Mouse (Mus musculus) stomach, postnatal 0 days (tissue): Measurements from ENCODE around the gene Lrguk. TPM values are rescaled to one million over a fixed set of nuclear protein-coding genes. Genes with fewer than 3 reads are reported as not detected.

Experiments
- ATAC-seq: fragments of 200-750 bp; cut with Nextera tagmentation; 2 replicates; pipeline ENCODE4 v1.8.0; 2017; ENCODE audit not compliant: low FRiP score, low TSS enrichment
- DNase-seq: peaks from one replicate; pipeline ENCODE4 v3.0.0-alpha.2; 2016; ENCODE audit warnings: low spot score
- H3K27ac ChIP-seq: fragments of 300-500 bp; sonication (generic); replicated peaks from 2 replicates; pipeline ENCODE4 v1.5.1; 2014; ENCODE audit warnings: mild to moderate bottlenecking, control low read depth
- H3K27me3 ChIP-seq: fragments of 300-500 bp; sonication (generic); 2 replicates; pipeline ENCODE4 v1.6.1; 2014; ENCODE audit warnings: low read length; ENCODE audit not compliant: control insufficient read depth, insufficient read depth
- H3K36me3 ChIP-seq: fragments of 300-500 bp; sonication (generic); 2 replicates; pipeline ENCODE4 v1.6.1; 2014; ENCODE audit warnings: low read length, mixed read lengths; ENCODE audit not compliant: control insufficient read depth, insufficient read depth
- H3K4me1 ChIP-seq: fragments of 300-500 bp; sonication (generic); replicated peaks from 2 replicates; pipeline ENCODE4 v1.6.1; 2014; ENCODE audit warnings: antibody characterized with exemption; ENCODE audit not compliant: control insufficient read depth, insufficient read depth
- H3K4me2 ChIP-seq: fragments of 300-500 bp; sonication (generic); replicated peaks from 2 replicates; pipeline ENCODE4 v1.6.1; 2014; ENCODE audit warnings: low read depth, mild to moderate bottlenecking, control low read depth, moderate library complexity
- H3K4me3 ChIP-seq: fragments of 300-500 bp; sonication (generic); 2 replicates; pipeline ENCODE4 v1.5.1; 2014; ENCODE audit warnings: low read depth, low read length, control low read depth
- H3K9ac ChIP-seq: fragments of 300-500 bp; sonication (generic); 2 replicates; pipeline ENCODE4 v1.6.1; 2014; ENCODE audit warnings: mild to moderate bottlenecking, low read length, control low read depth, mixed read lengths
- H3K9me3 ChIP-seq: fragments of 300-500 bp; sonication (generic); 2 replicates; pipeline ENCODE4 v1.6.1; 2016; ENCODE audit warnings: low read length; ENCODE audit not compliant: control insufficient read depth
- CTCF ChIP-seq: IDR thresholded peaks from 2 replicates; pipeline ENCODE4 v1.5.1; 2016; ENCODE audit warnings: antibody characterized with exemption, low read depth, mild to moderate bottlenecking, moderate library complexity
- EP300 ChIP-seq: optimal IDR thresholded peaks from 2 replicates; pipeline ENCODE3; 2016; ENCODE audit warnings: antibody characterized with exemption
- WGBS: fragments of 180-500 bp; shearing (Covaris S2); extraction: QIAGEN DNeasy Blood & Tissue Kit; methylation state at CpG from one replicate; pipeline ENCODE4 v1.1.7; 2014; 5-methylcytosine and 5-hydroxymethylcytosine counted together
- polyA plus RNA-seq: library from polyadenylated mRNA; unstranded; fragments of >200 nt; fragmentation: Nextera tagmentation; extraction: Ambion mirVana; gene quantifications from 2 replicates; pipeline ENCODE4 v1.2.1, GENCODE M21; 2015

Lrguk gene
- polyA plus RNA-seq, 1 experiment from 2014 or later, result 0.21 TPM

DNA sequence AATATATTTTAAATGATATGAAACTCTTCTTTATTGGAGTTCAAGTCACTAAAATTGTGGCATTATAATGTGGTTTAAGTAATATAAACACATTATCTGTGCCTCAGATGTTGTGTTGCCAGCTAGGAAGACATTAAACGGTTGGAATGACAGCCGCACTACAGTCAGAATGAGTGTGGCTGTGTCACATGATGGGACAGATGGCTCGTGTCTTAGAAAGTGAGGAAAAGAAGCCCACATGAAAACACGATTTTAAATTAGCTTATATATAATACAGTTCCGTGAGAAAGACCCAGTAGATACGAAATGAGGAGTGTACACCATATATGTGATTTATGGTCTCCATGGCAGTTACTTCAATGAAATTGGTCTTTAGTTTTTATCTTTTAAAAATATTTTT lies 82.2 kb downstream of the Lrguk start:
- no peak for DNase-seq
- TF ChIP-seq EP300, result no peak
- TF ChIP-seq CTCF, result no peak
- Histone ChIP-seq H3K36me3 (no peaks in the 10 kb centered on the region), H3K9me3 (no peaks in the 10 kb centered on the region), H3K27me3 (no peaks in the 10 kb centered on the region), H3K9ac (no peak overlapping the region), H3K4me3 (no peak overlapping the region), H3K4me1 (no peaks in the 10 kb centered on the region), H3K4me2 (no peak overlapping the region), H3K27ac (no peak overlapping the region)
- 70% methylated on average over 6 of the region's 6 CpGs for WGBS
- no peak for ATAC-seq

DNA sequence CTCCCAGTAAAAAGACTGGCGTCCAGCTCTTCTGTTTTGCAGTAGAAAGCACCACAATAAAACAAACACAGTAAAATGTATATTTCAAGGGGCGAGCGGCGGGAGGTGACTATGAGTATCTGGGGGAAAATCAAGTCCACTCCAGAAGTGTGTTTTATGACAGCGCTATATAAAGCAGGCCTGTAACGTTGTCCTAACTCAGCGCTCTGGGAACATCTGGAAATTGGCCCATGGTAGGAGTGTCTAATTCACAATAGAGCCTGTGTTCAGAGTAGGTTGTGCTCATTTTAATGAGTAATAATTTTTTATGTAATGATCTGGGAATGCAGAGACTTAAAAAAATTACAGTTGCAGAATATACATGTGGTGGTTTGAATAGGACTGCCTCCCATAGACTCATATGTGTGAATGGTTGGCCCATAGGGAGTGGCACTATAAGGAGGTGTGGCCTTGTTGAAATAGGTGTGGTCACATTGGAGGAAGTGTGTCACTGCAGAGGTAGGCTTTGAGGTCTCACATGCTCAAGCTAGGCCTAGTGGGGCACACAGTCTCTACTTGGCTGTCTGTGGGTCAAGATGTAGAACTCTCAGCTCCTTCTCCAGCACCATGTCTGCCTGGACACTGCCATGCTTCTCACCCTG lies 87.7 kb downstream of the Lrguk start:
- Histone ChIP-seq H3K9me3 (no peaks in the 10 kb centered on the region), H3K36me3 (no peaks in the 10 kb centered on the region), H3K27ac (no peak overlapping the region), H3K4me1 (no peaks in the 10 kb centered on the region), H3K4me3 (no peak overlapping the region), H3K27me3 (no peaks in the 10 kb centered on the region), H3K9ac (no peak overlapping the region), H3K4me2 (no peak overlapping the region)
- TF ChIP-seq EP300 (no peak), CTCF (no peak)
- DNase-seq (no peak), ATAC-seq (no peak)
- WGBS, result 87% methylated on average over 7 of the region's 7 CpGs

DNA sequence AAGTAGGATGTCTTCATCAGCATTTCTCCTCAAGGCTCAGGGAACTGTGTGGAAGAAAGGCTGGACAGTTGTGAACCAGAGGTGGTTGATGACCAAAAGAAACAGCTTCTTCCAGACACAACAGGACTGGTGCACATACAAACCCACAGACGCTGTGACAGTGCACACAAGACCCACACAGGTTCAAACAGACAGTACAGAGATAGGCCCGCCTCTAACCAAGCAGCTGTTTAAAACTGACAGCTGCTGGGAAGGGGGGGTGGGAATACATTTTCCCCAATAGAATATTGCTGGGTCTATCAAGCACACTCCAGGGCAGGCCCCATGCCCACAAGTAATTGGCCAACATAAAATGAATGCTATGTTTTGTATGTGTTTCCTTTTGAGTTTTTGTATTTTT lies 95.2 kb downstream of the Lrguk start:
- no peak overlapping the region for H3K27ac ChIP-seq
- no peak overlapping the region for H3K4me2 ChIP-seq
- H3K36me3 ChIP-seq, result no peaks in the 10 kb centered on the region
- H3K27me3 ChIP-seq, result no peaks in the 10 kb centered on the region
- no peaks in the 10 kb centered on the region for H3K4me1 ChIP-seq
- DNase-seq (no peak), ATAC-seq (no peak)
- no peak overlapping the region for H3K9ac ChIP-seq
- no peaks in the 10 kb centered on the region for H3K9me3 ChIP-seq
- TF ChIP-seq CTCF (no peak), EP300 (no peak)
- 70% methylated on average over 2 of the region's 2 CpGs for WGBS
- no peak overlapping the region for H3K4me3 ChIP-seq

DNA sequence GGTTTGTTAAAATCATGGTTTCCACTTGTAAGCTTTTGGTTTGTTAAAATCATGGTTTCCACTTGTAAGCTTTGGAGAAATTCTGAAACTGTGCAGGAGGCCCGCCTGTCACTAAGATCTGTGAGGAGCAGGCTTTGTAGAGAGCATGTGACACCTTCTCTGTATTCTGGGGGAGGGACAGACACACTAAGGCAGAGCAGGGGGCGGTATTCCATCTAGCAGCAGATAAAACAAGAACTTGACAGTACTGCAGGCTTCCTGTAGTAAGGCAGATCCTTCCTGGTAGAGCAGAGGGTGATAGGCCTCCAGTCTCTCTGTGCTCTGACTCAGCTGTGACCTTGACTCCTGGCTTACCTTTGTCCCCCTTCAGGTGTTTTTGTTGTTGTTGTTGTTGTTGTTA lies 100.0 kb downstream of the Lrguk start:
- Histone ChIP-seq H3K27ac (no peak overlapping the region), H3K4me2 (no peak overlapping the region), H3K9me3 (no peaks in the 10 kb centered on the region), H3K27me3 (no peaks in the 10 kb centered on the region), H3K4me1 (no peaks in the 10 kb centered on the region), H3K36me3 (no peaks in the 10 kb centered on the region), H3K9ac (no peak overlapping the region), H3K4me3 (no peak overlapping the region)
- no peak for DNase-seq
- no peak for TF ChIP-seq EP300
- no peak for TF ChIP-seq CTCF
- WGBS, result 74% methylated on average over 2 of the region's 2 CpGs
- no peak for ATAC-seq

DNA sequence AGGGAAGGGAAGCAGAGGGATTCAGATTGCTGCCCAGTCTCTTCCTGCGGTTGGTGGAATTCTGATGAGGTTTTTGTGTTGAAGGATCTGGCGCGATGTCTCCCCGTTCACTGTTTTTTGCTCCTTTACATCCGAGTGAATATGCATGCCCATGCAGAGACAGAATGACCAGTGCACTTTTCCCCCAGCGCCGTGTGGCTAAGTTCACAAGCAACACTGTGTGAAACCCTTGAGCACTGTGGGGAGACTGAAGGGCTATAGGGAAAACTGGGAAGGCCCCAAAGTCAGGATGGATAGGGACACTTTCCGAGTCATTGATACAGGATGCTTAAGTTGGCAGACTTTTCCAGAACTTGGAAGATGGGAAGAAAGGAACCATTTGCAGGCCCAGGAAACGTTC lies 103.1 kb downstream of the Lrguk start:
- Histone ChIP-seq H3K4me1 (no peaks in the 10 kb centered on the region), H3K27me3 (no peaks in the 10 kb centered on the region), H3K9ac (no peak overlapping the region), H3K9me3 (no peaks in the 10 kb centered on the region), H3K4me3 (no peak overlapping the region), H3K27ac (no peak overlapping the region), H3K36me3 (no peaks in the 10 kb centered on the region), H3K4me2 (no peak overlapping the region)
- 92% methylated on average over 9 of the region's 9 CpGs for WGBS
- DNase-seq (no peak), ATAC-seq (no peak)
- TF ChIP-seq CTCF, result no peak
- no peak for TF ChIP-seq EP300

DNA sequence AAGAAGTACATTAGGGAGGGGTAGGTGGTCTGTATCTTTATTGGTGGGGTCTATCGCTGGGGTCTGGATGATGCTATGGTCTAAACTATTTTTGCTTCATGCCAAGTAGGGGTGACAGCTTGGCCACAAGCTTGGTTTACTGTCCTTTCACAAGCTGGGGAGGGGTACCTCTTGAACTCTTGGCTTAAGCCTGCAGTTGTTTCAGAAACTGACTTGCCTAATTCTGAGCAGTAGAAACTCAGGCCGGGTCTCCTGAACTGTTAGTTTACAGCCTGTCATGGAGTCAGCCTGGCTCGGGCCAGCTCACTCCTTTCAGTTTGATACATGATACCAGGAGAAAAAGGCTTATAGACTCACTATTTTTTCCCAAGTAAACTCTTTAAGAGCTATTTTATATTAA lies 109.1 kb downstream of the Lrguk start:
- H3K4me2 ChIP-seq, result no peak overlapping the region
- DNase-seq, result no peak
- 65% methylated on average over 3 of the region's 3 CpGs for WGBS

More for the DNA sequence above, 109.1 kb downstream of the Lrguk start:
- Histone ChIP-seq H3K9me3 (no peaks in the 10 kb centered on the region), H3K4me1 (no peaks in the 10 kb centered on the region), H3K4me3 (no peak overlapping the region), H3K9ac (no peak overlapping the region), H3K27me3 (no peaks in the 10 kb centered on the region), H3K27ac (no peak overlapping the region), H3K36me3 (no peaks in the 10 kb centered on the region)
- no peak for ATAC-seq
- TF ChIP-seq CTCF (no peak), EP300 (no peak)
